Mouse (Mus musculus) lung, embryonic 14.5 days (tissue): ENCODE data around the gene Adh4. TPM values are rescaled to one million over a fixed set of nuclear protein-coding genes. Genes with fewer than 3 reads are reported as not detected.

Experiments used
- ATAC-seq: fragments of 200-750 bp; cut with Nextera tagmentation; 2 replicates; pipeline ENCODE4 v1.8.0; 2017; ENCODE audit warnings: mild to moderate bottlenecking, moderate TSS enrichment, moderate library complexity; ENCODE audit not compliant: insufficient read depth
- DNase-seq: peaks from one replicate; pipeline ENCODE4 v3.0.0-alpha.2; 2015
- H3K27ac ChIP-seq: fragments of 300-500 bp; sonication (generic); 2 replicates; pipeline ENCODE4 v1.5.1; 2014; ENCODE audit warnings: low read depth, mild to moderate bottlenecking, moderate library complexity
- H3K27me3 ChIP-seq: fragments of 300-500 bp; sonication (generic); 2 replicates; pipeline ENCODE4 v1.6.1; 2014; ENCODE audit warnings: low read length, control low read depth; ENCODE audit not compliant: insufficient read depth
- H3K36me3 ChIP-seq: fragments of 300-500 bp; sonication (generic); 2 replicates; pipeline ENCODE4 v1.6.1; 2014; ENCODE audit warnings: control low read depth; ENCODE audit not compliant: insufficient read depth
- H3K4me1 ChIP-seq: fragments of 300-500 bp; sonication (generic); 2 replicates; pipeline ENCODE4 v1.6.1; 2014; ENCODE audit warnings: antibody characterized with exemption, control low read depth; ENCODE audit not compliant: insufficient read depth
- H3K4me2 ChIP-seq: fragments of 300-500 bp; sonication (generic); 2 replicates; pipeline ENCODE4 v1.6.1; 2014; ENCODE audit warnings: mild to moderate bottlenecking
- H3K4me3 ChIP-seq: fragments of 300-500 bp; sonication (generic); 2 replicates; pipeline ENCODE4 v1.5.1; 2014; ENCODE audit warnings: low read depth, low read length
- H3K9ac ChIP-seq: fragments of 300-500 bp; sonication (generic); 2 replicates; pipeline ENCODE4 v1.6.1; 2014
- H3K9me3 ChIP-seq: fragments of 300-500 bp; sonication (generic); 2 replicates; pipeline ENCODE4 v1.6.1; 2016; ENCODE audit warnings: low read depth, low read length, control low read depth
- CTCF ChIP-seq: IDR thresholded peaks from 2 replicates; pipeline ENCODE4 v1.5.1; 2016; ENCODE audit warnings: antibody characterized with exemption, low read depth
- WGBS: fragments of 180-500 bp; shearing (Covaris S2); extraction: QIAGEN DNeasy Blood & Tissue Kit; methylation state at CpG from one replicate; pipeline ENCODE4 v1.1.7; 2014; 5-methylcytosine and 5-hydroxymethylcytosine counted together
- polyA plus RNA-seq: library from polyadenylated mRNA; unstranded; fragments of >200 nt; fragmentation: Nextera tagmentation; extraction: Ambion mirVana; gene quantifications from 2 replicates; pipeline ENCODE4 v1.2.1, GENCODE M21; 2014

Gene Adh4
- polyA plus RNA-seq, 1 experiment from 2014 or later, result not detected

DNA sequence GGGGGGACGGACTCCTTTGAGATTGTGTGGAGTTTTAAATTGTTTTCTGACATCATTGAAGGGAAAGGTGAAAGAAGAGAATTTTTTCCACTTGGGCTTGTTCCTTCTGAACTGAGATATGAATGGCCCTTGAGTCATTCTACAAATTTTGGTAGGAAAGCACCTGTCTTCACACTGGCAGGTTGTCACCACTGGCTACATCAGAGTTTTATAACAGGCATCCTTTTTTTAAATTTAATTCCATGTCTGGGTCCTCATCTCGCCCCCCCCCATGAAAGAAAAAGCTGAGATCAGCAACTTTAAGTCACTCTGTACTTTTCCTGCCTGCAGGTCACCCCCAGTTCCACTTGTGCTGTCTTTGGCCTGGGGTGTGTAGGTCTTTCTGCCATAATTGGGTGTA is 8.4 kb downstream of the Adh4 start:
- Histone ChIP-seq H3K4me2 (no peak overlapping the region), H3K36me3 (no peaks in the 10 kb centered on the region), H3K4me3 (no peak overlapping the region), H3K27me3 (no peaks in the 10 kb centered on the region), H3K27ac (no peak overlapping the region), H3K9ac (no peak overlapping the region), H3K9me3 (no peaks in the 10 kb centered on the region), H3K4me1 (no peaks in the 10 kb centered on the region)
- WGBS, result 57% methylated on average over 2 of the region's 2 CpGs
- no peak for DNase-seq
- no peak for TF ChIP-seq CTCF
- ATAC-seq, result no peak

GRCm38 (mm10) chr3:138424247-138424646 is 9.0 kb downstream of the Adh4 start:
- no peak for TF ChIP-seq CTCF
- H3K4me1 ChIP-seq, result no peaks in the 10 kb centered on the region
- no peak overlapping the region for H3K9ac ChIP-seq
- no peaks in the 10 kb centered on the region for H3K36me3 ChIP-seq
- no peak overlapping the region for H3K27ac ChIP-seq
- 58% methylated on average over 4 of the region's 4 CpGs for whole genome bisulfite sequencing
- no peaks in the 10 kb centered on the region for H3K9me3 ChIP-seq
- H3K4me3 ChIP-seq, result no peak overlapping the region
- no peak overlapping the region for H3K4me2 ChIP-seq
- no peaks in the 10 kb centered on the region for H3K27me3 ChIP-seq
- DNase-seq (no peak), ATAC-seq (no peak)

DNA sequence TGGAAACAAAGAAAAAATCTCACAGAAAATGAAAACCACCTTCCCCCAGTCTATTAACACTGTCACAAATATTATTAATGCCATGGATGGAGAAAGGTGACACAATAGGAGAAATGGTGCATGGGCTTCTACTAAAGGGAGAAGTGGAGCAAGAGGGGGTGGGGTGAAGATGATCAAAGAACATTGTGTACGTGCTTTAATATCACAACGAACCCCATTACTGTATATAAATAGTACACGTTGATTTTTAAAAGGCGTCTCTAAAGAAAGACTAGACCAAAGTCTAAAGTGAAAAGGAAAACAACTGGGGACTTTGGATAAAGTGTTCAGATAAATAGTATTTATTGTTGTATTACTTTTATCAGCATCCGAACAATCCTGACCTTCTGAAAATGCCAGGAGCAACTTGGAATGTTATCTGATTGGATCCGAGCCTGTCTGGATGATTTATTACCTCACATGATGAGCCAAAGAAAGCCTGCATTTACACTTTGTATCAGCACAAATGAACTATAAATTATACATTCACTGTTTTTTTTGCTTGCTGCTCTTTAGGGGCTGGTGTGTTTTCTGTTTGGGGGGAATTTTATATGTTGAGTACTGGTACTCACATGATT is 15.2 kb downstream of the Adh4 start:
- H3K4me2 ChIP-seq, result no peak overlapping the region
- TF ChIP-seq CTCF, result no peak
- WGBS, result 35% methylated on average over 6 of the region's 6 CpGs

GRCm38 (mm10) chr3:138431835-138432234 is 16.6 kb downstream of the Adh4 start:
- no peaks in the 10 kb centered on the region for H3K9me3 ChIP-seq
- H3K27ac ChIP-seq, result no peak overlapping the region
- TF ChIP-seq CTCF, result peak; percentile 61
- H3K4me2 ChIP-seq, result no peak overlapping the region
- DNase-seq (peak; percentile 86), ATAC-seq (0 out of 2 replicates have a peak, but pooled peaks have one; percentile 54)
- H3K4me1 ChIP-seq, result no peaks in the 10 kb centered on the region
- H3K36me3 ChIP-seq, result no peaks in the 10 kb centered on the region
- no peaks in the 10 kb centered on the region for H3K27me3 ChIP-seq
- 62% methylated on average over 2 of the region's 2 CpGs for WGBS
- H3K4me3 ChIP-seq, result no peak overlapping the region
- no peak overlapping the region for H3K9ac ChIP-seq

More for the DNA sequence above, 15.2 kb downstream of the Adh4 start:
- H3K27me3 ChIP-seq, result no peaks in the 10 kb centered on the region
- no peak overlapping the region; the same call in 1 of the 2 replicates for H3K27ac ChIP-seq
- no peak overlapping the region for H3K4me3 ChIP-seq
- H3K4me1 ChIP-seq, result no peaks in the 10 kb centered on the region
- no peaks in the 10 kb centered on the region for H3K36me3 ChIP-seq
- H3K9me3 ChIP-seq, result no peaks in the 10 kb centered on the region
- H3K9ac ChIP-seq, result no peak overlapping the region
- ATAC-seq (no peak), DNase-seq (peak; percentile 47)

DNA sequence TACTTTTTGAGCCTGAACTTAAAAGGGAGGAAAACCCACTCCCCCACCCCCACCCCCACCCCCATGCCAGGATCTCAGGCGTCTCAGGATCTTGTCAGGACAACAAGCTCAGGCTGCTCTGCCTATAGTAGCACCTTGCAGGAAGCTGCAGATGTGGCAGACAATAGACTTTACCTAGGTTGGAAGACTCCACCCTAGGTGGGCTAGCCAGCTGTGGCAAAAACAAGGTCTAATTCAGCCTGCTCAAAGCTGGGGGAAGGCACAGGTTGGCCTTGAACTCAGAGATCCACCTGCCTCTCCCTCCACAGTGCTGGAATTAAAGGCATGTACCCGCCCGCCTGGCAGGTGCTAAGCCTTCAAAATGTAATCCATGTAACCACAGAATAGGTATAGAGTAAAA is 23.4 kb downstream of the Adh4 start:
- no peak for ATAC-seq
- Histone ChIP-seq H3K4me2 (no peak overlapping the region), H3K36me3 (no peaks in the 10 kb centered on the region), H3K4me3 (no peak overlapping the region), H3K9ac (no peak overlapping the region), H3K27me3 (no peaks in the 10 kb centered on the region), H3K4me1 (no peaks in the 10 kb centered on the region), H3K27ac (no peak overlapping the region), H3K9me3 (no peaks in the 10 kb centered on the region)
- no peak for TF ChIP-seq CTCF
- DNase-seq, result no peak
- 68% methylated on average over 3 of the region's 3 CpGs for WGBS

GRCm38 (mm10) chr3:138442203-138442602 is 26.9 kb downstream of the Adh4 start:
- Histone ChIP-seq H3K9ac (peak overlapping the region; percentile 63), H3K9me3 (no peaks in the 10 kb centered on the region), H3K4me2 (peak overlapping the region; percentile 88), H3K27ac (peak overlapping the region; percentile 77), H3K36me3 (peaks cover 22% of the 10 kb centered on the region), H3K4me3 (peak overlapping the region; percentile 90), H3K27me3 (no peaks in the 10 kb centered on the region), H3K4me1 (no peaks in the 10 kb centered on the region)
- ATAC-seq, result 0 out of 2 replicates have a peak, but pooled peaks have one; percentile 3
- 4% methylated on average over 9 of the region's 9 CpGs for WGBS
- TF ChIP-seq CTCF, result no peak
- DNase-seq, result no peak

DNA sequence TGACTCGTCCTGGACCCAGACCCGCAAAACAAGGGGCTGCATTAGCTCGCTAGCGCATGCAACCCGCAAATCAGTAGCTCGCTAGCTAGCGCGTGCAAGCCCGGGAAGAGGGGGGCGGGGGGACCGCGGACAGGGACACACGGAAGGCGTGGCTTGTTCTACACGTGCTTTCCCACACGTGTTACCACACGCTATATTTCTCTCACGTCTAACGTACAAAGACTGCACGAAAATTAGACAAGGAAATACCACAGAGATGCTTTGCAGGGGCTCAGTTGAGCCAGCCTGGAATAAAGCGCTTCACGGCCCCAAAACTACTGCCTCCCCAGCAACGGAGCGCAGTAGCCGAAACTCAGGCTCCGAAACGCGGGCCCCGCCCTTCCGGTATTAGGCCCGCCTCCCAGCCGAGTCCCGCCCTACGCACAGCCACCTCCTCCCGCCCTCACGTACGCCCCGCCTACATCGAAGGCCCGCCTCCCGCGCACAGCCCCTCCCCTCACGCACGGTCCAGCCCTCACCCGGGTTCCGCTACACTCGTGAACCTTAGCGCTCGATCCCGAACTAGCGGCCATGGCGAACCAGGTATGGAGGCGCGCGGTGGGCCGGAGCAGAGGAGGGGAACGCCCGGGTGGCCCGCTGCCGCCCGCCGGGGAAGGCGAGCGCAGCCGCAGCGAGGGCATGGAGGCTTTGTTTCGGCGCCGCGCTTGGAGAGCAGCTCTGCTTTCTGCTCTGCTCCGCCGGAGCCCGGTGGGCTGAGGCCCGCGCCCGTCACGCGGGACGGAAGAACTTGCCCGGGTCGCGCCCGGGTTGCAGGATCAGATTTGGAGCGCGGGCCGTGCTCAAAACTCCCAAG is 27.6 kb downstream of the Adh4 start, which contains the start of gene Adh5:
Adh5 (plus strand) TSS at position 482 of the 853 bp plus-strand sequence.
- Histone ChIP-seq H3K27me3 (no peaks in the 10 kb centered on the region), H3K36me3 (peaks cover 28% of the 10 kb centered on the region), H3K4me3 (peak within 1 kb of the TSS; percentile 90), H3K9ac (peak within 1 kb of the TSS; percentile 89), H3K4me2 (peak within 1 kb of the TSS; percentile 88), H3K9me3 (no peaks in the 10 kb centered on the region), H3K27ac (peak within 1 kb of the TSS; percentile 88), H3K4me1 (no peaks in the 10 kb centered on the region)
- peak; percentile 98 for DNase-seq
- peak; percentile 97 for ATAC-seq
- under 1% methylated on average over 86 of the region's 86 CpGs for WGBS
- peak; percentile 17; the same call in 1 of the 2 replicates for TF ChIP-seq CTCF
